Mouse (Mus musculus) neutrophil, adult 65 days (primary cell): ENCODE measurements around the gene Nxn. TPM values are rescaled to one million over a fixed set of nuclear protein-coding genes. Genes with fewer than 3 reads are reported as not detected.

Experiments used
- total RNA-seq: library from RNA; stranded (reverse); gene quantifications from 2 replicates; pipeline ENCODE4 v1.2.4, GENCODE M21; 2023

Gene Nxn
- 18.9 and 26.2 TPM in 2 replicates for total RNA-seq

GRCm38 (mm10) chr11:76398798-76399586 is at the start of gene Nxn:
TSS of gene Nxn (minus strand) at chr11:76399140.

GRCm38 (mm10) chr11:76406702-76407583 is 8.0 kb upstream of the Nxn start, which contains the start of gene Timm22:
TSS of gene Timm22 (plus strand) at chr11:76406952.

GRCm38 (mm10) chr11:76242901-76243810 is 155.8 kb downstream of the Nxn start, which contains the start of the genes Mrm3 and Glod4:
TSS of gene Mrm3 (plus strand) at chr11:76243715.
TSS of gene Glod4 (minus strand) at chr11:76243725.

GRCm38 (mm10) chr11:76217390-76217800 is 181.5 kb downstream of the Nxn start, which contains the start of the genes Dbil5 and Gemin4:
TSS of gene Dbil5 (plus strand) at chr11:76217608.
TSS of gene Gemin4 (minus strand) at chr11:76217664.

Other genes starting within 250 kb of the Nxn start
- 33.0 and 45.4 TPM in 2 replicates for gene Vps53, start 219.5 kb downstream of the Nxn start, total RNA-seq
- 0.48 and 1.1 TPM in 2 replicates for gene Fam57a, start 219.5 kb downstream of the Nxn start, total RNA-seq
- not detected in 2 replicates for gene Dbil5, start 181.5 kb downstream of the Nxn start, total RNA-seq
- 0.64 TPM in 1 of 2 replicates, not detected in the other for gene Gemin4, start 181.5 kb downstream of the Nxn start, total RNA-seq
- gene Mrm3, start 155.4 kb downstream of the Nxn start, total RNA-seq: 2.4 and 2.6 TPM in 2 replicates
- 21.1 and 24.9 TPM in 2 replicates for gene Glod4, start 155.4 kb downstream of the Nxn start, total RNA-seq
- 8.2 and 17.4 TPM in 2 replicates for gene Timm22, start 7.8 kb upstream of the Nxn start, total RNA-seq
- 113 and 161 TPM in 2 replicates for gene Abr, start 223.2 kb upstream of the Nxn start, total RNA-seq